Mouse (Mus musculus) midbrain, postnatal 0 days (tissue): ENCODE data around the gene Ddx41. TPM values are rescaled to one million over a fixed set of nuclear protein-coding genes. Genes with fewer than 3 reads are reported as not detected.
"Not testable (repeated sequence)": the region's sequence is repeated elsewhere in the genome, so short reads cannot be mapped to it uniquely, and the experiment has no call there.

Source experiments
- ATAC-seq: fragments of 200-750 bp; cut with Nextera tagmentation; 2 replicates; pipeline ENCODE4 v1.8.0; 2017; ENCODE audit warnings: moderate number of reproducible peaks, mild to moderate bottlenecking, moderate TSS enrichment, moderate library complexity; ENCODE audit not compliant: low FRiP score
- DNase-seq: peaks from one replicate; pipeline ENCODE4 v3.0.0-alpha.2; 2015; ENCODE audit warnings: low spot score
- H3K27ac ChIP-seq: fragments of 300-500 bp; sonication (generic); 2 replicates; pipeline ENCODE4 v1.5.1; 2014; ENCODE audit warnings: low read depth, mild to moderate bottlenecking, low read length, mixed read lengths
- H3K27me3 ChIP-seq: fragments of 300-500 bp; sonication (generic); 2 replicates; pipeline ENCODE4 v1.6.1; 2014; ENCODE audit warnings: low read length, control low read depth, mixed read lengths; ENCODE audit not compliant: insufficient read depth
- H3K36me3 ChIP-seq: fragments of 300-500 bp; sonication (generic); 2 replicates; pipeline ENCODE4 v1.6.1; 2014; ENCODE audit warnings: low read length, control low read depth, mixed read lengths; ENCODE audit not compliant: insufficient read depth
- H3K4me1 ChIP-seq: fragments of 300-500 bp; sonication (generic); 2 replicates; pipeline ENCODE4 v1.6.1; 2014; ENCODE audit warnings: mild to moderate bottlenecking, control low read depth, antibody characterized with exemption, low read length, mixed read lengths; ENCODE audit not compliant: insufficient read depth
- H3K4me2 ChIP-seq: fragments of 300-500 bp; sonication (generic); 2 replicates; pipeline ENCODE4 v1.6.1; 2014; ENCODE audit warnings: low read depth, mild to moderate bottlenecking, low read length, mixed read lengths; ENCODE audit not compliant: poor library complexity, severe bottlenecking
- H3K4me3 ChIP-seq: fragments of 300-500 bp; sonication (generic); 2 replicates; pipeline ENCODE4 v1.5.1; 2014; ENCODE audit warnings: low read depth, mild to moderate bottlenecking, low read length, moderate library complexity
- H3K9ac ChIP-seq: fragments of 300-500 bp; sonication (generic); replicated peaks from 2 replicates; pipeline ENCODE4 v1.6.1; 2014; ENCODE audit warnings: mild to moderate bottlenecking, low read length, moderate library complexity, mixed read lengths; ENCODE audit not compliant: poor library complexity, severe bottlenecking
- H3K9me3 ChIP-seq: fragments of 300-500 bp; sonication (generic); 2 replicates; pipeline ENCODE4 v1.6.1; 2016; ENCODE audit warnings: low read length, control low read depth
- CTCF ChIP-seq: IDR thresholded peaks from 2 replicates; pipeline ENCODE4 v1.5.1; 2016; ENCODE audit warnings: antibody characterized with exemption, mild to moderate bottlenecking
- WGBS: fragments of 180-500 bp; shearing (Covaris S2); extraction: QIAGEN DNeasy Blood & Tissue Kit; methylation state at CpG from one replicate; pipeline ENCODE4 v1.1.7; 2014; 5-methylcytosine and 5-hydroxymethylcytosine counted together
- polyA plus RNA-seq: library from polyadenylated mRNA; unstranded; fragments of >200 nt; fragmentation: Nextera tagmentation; extraction: Ambion mirVana; gene quantifications from 2 replicates; pipeline ENCODE4 v1.2.1, GENCODE M21; 2015
- total RNA-seq: library from RNA; depleted of rRNA; stranded (reverse); fragments of >200 nt; gene quantifications from 2 replicates; pipeline ENCODE4 v1.2.3, GENCODE M21; 2014

Ddx41 gene
- total and polyA plus RNA-seq, 2 experiments from 2014 or later = 45.4 to 58.9 TPM

- Histone ChIP-seq H3K9me3 (no peaks in the 10 kb centered on the region), H3K4me2 (peak overlapping the region; percentile 88; the same call in 1 of the 2 replicates), H3K36me3 (no peaks in the 10 kb centered on the region), H3K4me3 (no peak overlapping the region), H3K27me3 (no peaks in the 10 kb centered on the region), H3K9ac (no peak overlapping the region), H3K4me1 (peaks cover 10% of the 10 kb centered on the region; the same call in 1 of the 2 replicates), H3K27ac (no peak overlapping the region)
- TF ChIP-seq CTCF = no peak
- ATAC-seq (no peak), DNase-seq (no peak)
- WGBS = 91% methylated on average over 2 of the region's 2 CpGs
These were observed 35.5 kb upstream of the Ddx41 start for GRCm38 (mm10) chr13:55571977-55572376.

DNA sequence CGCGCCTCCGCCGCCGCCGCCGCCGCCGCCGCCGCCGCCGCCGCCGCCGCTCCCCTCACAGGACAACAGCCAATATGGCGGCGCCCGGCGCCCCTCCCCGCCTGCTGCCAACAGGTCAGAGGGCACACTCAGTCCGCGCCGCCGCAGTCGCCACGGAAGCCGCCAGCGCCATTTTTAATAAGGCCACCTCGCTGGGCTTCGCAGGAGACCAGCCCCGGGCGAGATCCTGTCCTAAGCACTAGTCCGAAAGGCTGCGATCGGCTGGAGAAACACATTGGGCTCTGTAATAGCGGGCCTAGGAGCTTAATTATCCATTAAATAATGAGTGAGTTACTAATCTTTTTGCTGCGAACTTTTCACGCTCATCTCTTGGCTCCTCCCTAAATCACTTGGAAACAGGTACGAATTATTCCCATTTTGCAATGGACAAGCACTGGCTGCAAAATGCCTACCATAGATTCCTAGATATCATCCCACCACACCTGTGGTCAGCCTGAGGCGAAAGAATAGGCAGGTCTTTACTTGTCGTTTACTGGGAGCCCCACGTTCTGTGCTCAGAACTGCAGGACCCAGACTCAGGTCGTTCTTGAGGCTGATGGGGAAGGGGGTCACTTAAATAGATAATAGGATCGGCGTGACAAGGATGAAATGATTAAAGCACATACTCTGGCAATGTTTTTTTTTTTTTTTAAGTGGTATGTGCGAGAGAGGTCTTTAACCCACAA, 34.7 kb upstream of the Ddx41 start, which contains the start of gene Fam193b:
TSS of gene Fam193b (minus strand) at position 94 of the 725 bp plus-strand sequence.
- Histone ChIP-seq H3K4me2 (peak within 1 kb of the TSS; percentile 88), H3K36me3 (no peaks in the 10 kb centered on the region), H3K9ac (peak within 1 kb of the TSS; percentile 93), H3K27me3 (no peaks in the 10 kb centered on the region), H3K4me3 (peak within 1 kb of the TSS; percentile 98), H3K27ac (peak within 1 kb of the TSS; percentile 85), H3K9me3 (no peaks in the 10 kb centered on the region), H3K4me1 (peaks cover 10% of the 10 kb centered on the region; the same call in 1 of the 2 replicates)
- TF ChIP-seq CTCF = no peak
- peak; percentile 96 for DNase-seq
- peak; percentile 89 for ATAC-seq
- WGBS = under 1% methylated on average over 35 of the region's 47 CpGs

- peak; percentile 69 for ATAC-seq
- 1% methylated on average over 46 of the region's 47 CpGs for WGBS
- peak overlapping the region; percentile 88 for H3K4me2 ChIP-seq
- peak overlapping the region; percentile 85 for H3K27ac ChIP-seq
- no peaks in the 10 kb centered on the region for H3K27me3 ChIP-seq
- peaks cover 10% of the 10 kb centered on the region; the same call in 1 of the 2 replicates for H3K4me1 ChIP-seq
- H3K4me3 ChIP-seq = peak overlapping the region; percentile 98
- H3K9me3 ChIP-seq = no peaks in the 10 kb centered on the region
- peak overlapping the region; percentile 93 for H3K9ac ChIP-seq
- peak; percentile 32 for DNase-seq
- no peak for TF ChIP-seq CTCF
- no peaks in the 10 kb centered on the region for H3K36me3 ChIP-seq
These were observed 34.0 kb upstream of the Ddx41 start for GRCm38 (mm10) chr13:55570286-55570973.

GRCm38 (mm10) chr13:55569726-55570285, 33.3 kb upstream of the Ddx41 start:
- peak; percentile 54 for DNase-seq
- peaks cover 10% of the 10 kb centered on the region; the same call in 1 of the 2 replicates for H3K4me1 ChIP-seq
- H3K9me3 ChIP-seq = no peaks in the 10 kb centered on the region
- no peaks in the 10 kb centered on the region for H3K27me3 ChIP-seq
- H3K36me3 ChIP-seq = no peaks in the 10 kb centered on the region
- H3K9ac ChIP-seq = peak overlapping the region; percentile 93
- ATAC-seq = no peak; the same call in 1 of the 2 replicates
- H3K4me3 ChIP-seq = peak overlapping the region; percentile 98
- TF ChIP-seq CTCF = peak; percentile 15; the same call in 1 of the 2 replicates
- under 1% methylated on average over 16 of the region's 16 CpGs for WGBS
- peak overlapping the region; percentile 85 for H3K27ac ChIP-seq
- H3K4me2 ChIP-seq = peak overlapping the region; percentile 88

DNA sequence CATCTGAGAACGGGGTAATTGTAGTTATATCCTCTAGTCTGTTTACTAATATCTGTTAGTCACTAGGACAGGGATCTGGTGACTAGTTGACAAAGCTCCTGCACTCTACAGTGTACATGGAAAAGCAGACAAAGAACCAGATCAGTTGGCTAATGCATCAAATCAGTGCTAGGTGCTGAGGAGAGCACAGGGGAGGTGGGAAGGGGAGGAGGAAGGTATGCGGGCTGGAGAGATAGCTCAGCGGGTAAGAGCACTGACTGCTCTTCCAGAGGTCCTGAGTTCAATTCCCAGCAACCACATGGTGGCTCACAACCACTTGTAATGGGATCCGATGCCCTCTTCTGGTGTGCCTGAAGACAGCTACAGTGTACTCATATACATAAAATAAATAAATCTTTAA, 32.1 kb upstream of the Ddx41 start:
- H3K36me3 ChIP-seq, H3K27ac ChIP-seq, H3K4me1 ChIP-seq, H3K9me3 ChIP-seq, H3K27me3 ChIP-seq, H3K9ac ChIP-seq, H3K4me3 ChIP-seq, ATAC-seq, DNase-seq, H3K4me2 ChIP-seq: not testable (repeated sequence)
- 94% methylated on average over 4 of the region's 4 CpGs for WGBS
